Mouse (Mus musculus) left cerebral cortex, adult 8-10 months (tissue): ENCODE measurements around the gene Phlda3. TPM values are rescaled to one million over a fixed set of nuclear protein-coding genes. Genes with fewer than 3 reads are reported as not detected.
A peak's percentile ranks its signal among the peaks of the same experiment; 100 is the strongest.

Experiments
- DNase-seq, 2 experiments: peaks; one replicate each; pipeline ENCODE4 v3.0.0; 2022; ENCODE audit warnings: low spot score in 2 of 2
- total RNA-seq, 4 experiments: library from RNA; stranded (reverse); gene quantifications; 2 replicates each; pipeline ENCODE4 v1.2.4; 2022

The Phlda3 gene
- total RNA-seq, 4 experiments from 2014 or later, result 20.7 to 22.0 (median 21.7) TPM

DNA sequence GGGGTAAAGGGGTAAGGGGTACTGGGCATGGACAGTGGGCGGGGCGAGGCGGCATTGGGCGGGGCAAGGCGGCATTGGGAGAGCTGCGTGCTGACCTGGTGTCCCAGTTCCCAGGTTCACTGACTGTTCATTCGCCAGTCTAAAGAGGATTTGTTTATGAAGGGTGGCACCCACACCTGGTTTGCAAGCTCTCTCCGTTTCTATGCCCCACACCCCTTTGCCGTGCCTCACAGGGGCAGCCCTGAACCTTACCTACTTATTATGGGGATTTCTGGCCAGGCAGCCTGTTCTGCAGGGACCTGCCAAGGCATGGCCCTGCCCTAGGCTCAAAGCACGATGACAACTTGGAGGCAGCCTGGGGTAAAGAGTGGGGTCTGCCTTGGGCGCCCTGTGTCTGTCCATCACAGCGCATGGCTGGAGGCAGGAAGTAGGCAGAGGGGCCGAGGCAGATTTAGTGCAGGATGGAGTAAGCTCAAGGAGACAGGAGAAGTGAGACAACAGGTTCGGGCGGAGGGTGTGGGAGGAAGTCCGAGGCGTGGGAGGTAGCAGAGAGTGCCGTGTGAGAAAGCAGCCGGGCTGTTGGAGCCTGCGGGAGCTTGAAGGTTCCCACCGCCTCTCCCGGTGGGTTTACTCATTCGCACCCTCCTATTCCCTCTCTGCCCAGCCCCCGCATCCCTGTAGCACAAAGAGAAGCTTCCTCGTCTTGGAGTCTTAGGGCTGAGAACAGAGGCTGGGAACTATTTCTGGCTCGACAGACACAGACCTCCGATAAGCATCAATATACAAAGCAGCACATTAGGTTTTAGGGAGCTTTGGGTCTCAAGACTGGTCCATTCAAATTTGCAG lies 27.7 kb downstream of the Phlda3 start:
- DNase-seq, result peak; percentile 40 to 86

DNA sequence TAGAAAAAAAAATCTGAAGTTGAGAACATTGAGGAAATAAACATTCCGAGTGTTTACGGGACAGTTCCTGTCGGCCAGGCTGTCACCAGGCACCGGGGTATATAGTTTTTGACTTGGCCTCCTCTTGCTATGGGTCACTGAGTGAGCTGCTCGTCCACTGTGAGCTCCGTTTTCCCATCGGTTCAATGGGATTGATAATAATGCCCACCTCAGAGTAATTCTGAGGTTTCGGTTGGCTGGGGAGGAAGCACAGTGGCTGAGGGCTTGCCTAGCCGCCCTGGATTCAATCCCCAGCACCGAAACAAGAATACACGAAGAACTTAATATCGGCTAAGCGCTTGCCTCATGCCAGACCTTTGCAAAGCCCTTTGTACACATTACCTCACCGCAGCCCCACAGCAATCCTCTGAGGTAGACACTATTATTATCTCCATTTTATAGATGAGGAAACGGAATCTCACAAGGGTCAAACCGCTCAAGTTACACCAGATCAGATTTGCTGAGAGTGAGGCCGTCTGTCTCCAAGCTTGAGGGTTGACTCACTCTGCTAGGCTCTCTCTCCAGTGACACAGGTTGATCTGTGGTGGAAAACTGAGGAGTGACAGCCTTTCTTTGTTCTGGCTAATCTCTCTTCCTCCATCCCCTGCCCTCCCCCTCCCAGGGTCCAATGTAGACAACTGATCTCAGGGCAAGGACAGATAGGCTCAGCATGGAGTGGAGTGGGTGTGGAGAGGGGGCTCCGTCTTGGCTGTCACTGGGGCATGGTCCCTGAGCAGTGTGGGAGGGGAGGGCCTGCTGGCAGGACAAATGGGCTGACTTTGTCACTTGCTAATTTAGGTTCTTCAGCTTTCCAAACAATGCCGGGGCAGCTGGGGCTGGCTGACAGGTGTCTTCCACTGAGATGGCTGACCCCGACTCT lies 28.6 kb downstream of the Phlda3 start:
- no peak for DNase-seq

DNA sequence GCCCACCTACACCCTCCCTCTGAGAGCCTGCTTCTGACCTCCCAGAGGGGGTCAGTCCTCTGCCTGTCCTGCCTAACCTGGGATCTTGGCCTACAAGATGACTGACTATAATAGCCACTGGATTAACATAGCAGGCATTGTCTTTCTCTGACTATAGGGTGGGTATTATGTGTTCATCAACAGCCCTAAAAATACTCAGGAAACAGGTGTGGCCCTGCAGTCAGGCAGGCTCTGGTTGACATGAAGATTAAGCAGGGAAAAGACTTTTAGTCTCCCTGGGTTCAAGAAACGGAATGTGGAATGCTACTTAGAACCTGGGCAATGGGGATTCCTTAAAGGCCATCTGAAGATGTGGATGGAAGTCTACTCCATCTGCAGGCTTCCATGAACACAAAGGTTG lies 32.6 kb downstream of the Phlda3 start:
- DNase-seq, result no peak

DNA sequence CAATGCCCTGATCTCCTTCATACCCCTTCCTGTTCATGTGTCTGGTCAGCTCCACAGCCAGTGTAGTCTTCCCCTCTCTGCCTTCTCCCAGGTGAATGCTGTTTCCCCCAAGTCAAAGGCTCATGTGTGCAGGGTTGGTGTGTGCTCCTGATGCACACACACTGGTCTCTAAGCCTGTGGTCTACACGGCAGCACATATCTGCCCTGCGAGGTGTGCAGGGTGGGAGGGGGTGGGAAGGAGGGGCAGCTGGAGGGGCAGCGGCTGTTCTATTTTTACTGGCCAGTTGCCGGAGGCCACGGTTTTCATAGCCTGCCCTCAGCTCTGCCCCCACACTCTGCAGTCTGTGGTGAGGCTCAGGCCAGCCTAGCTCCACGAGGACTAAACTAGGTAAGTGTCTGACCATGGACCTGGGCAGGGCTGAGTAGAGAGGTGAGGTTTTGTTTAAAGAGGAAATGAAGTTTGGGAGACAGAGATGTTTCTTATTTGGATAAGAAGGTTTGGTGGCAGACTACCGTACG lies 33.2 kb downstream of the Phlda3 start:
- DNase-seq, result no peak

DNA sequence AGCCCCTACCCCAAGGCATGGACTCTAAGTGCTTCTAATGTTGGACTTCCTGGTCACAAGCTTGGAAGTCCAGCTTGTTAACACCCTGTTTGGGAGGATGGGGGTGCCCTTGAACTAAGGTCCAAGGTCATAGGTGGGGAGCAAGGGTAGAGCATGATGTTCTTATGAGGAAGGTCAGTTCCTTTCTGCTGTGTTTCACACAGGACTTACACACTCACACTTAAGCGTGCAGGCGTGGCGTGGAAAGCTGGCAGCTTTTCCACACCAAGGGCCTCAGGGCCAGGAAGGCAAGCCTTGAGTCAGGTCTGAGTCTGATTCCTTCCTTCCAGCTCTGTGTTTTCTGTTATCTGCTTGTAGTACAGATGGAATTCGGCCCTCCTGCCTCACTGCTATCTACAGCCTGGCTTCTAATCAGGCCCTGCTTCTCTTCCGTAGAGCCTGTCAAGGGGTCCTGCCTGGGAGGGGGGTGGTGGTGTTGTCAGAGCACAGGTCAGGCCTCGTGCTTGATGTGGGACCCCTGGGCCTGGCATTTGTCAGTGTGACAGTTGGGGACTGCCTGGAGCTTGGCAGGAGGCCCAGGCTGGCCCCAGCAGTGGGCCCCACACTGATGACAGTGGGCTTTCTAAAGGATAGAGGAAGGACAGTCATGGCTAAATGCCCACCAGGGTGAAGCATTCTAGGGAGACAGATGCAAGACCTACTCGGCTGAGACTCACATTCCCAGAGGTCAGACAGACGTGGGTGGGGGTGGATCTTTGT lies 34.5 kb downstream of the Phlda3 start:
- DNase-seq, result no peak

DNA sequence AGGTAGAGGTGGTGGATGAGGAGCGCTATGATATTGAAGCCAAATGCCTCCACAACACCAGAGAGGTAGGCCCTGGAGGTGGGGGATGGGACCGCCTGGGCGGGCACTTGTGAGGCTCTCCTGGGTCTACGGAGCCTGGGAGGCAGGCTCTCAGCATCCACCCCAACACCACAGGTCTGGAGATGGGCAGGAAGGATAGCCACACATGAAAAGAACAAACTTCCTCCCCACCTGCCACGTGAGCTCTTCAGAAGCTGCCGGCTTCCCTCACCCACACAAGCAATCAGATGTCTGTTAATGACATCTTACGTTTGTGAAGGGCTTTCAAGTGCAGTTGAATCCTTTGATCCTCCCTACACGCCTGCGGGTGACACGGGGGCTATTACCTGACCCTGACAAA lies 41.6 kb downstream of the Phlda3 start:
- DNase-seq, result no peak

DNA sequence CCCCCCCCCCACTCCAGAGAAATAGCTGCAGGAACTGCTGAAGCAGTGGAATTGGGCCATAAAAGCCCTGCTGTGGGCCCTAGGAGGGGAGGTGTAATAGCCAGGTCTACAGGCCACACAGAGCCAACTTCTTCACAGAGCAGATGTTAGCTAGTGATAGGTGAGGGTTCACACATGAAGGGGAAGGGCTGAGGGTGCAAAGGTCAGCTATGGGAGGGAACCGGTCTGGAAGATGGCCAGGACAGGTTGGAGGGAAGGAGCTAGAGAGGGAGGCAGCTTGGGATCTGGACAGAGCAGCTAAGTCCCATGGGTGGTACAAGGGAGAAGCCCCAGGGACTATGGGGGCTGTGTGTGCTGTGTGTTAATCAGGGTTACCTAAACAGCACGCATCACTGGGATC lies 44.3 kb downstream of the Phlda3 start:
- DNase-seq, result no peak

DNA sequence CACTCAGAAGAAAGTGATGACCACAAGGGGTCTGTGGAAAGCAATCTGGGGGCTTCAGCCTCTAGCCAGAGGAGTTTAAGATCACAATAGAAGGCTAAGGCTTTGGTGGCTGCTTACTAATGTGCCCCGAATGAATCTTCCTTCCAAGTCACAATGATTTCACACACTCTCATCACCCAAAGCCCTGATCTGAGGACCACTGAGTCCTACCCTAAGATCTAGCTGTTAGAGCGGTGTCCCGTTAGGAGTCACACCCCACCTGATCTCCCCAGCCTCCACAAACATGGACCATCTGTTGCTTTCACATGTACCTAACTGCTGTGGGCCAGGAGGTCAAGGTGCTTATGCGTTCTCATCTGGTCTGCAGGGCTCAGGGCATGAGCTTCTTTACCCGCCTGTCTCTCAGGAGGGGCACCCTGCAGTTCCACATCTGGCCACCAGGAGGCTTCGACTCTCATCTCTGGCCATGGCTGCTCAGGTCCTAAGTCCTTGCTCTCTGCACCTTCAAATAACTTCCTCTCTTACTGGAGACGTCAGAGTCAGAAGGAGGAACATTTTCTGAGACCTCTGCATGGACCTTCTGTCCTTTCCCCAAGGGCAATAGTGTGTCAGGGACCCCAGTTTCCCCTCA lies 45.2 kb downstream of the Phlda3 start:
- DNase-seq, result peak in 1 of 2 experiments; percentile 79

DNA sequence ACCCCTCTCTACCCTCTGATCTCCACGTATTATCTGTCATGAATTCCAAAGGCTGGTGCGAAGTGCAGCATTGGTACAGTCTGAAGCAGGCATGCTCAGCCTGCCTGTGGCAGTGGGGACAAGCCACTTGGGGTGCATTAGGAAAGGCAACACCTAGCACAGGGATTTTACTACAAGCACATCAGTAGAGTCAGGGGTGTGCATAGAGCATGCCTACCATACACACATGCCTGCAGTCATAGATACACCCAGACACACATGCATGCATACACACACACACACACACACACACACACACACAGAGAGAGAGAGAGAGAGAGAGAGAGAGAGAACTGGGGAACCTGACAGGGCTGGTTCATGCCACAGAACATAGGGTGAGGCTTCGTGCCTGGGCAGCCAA lies 46.3 kb downstream of the Phlda3 start:
- no peak for DNase-seq

DNA sequence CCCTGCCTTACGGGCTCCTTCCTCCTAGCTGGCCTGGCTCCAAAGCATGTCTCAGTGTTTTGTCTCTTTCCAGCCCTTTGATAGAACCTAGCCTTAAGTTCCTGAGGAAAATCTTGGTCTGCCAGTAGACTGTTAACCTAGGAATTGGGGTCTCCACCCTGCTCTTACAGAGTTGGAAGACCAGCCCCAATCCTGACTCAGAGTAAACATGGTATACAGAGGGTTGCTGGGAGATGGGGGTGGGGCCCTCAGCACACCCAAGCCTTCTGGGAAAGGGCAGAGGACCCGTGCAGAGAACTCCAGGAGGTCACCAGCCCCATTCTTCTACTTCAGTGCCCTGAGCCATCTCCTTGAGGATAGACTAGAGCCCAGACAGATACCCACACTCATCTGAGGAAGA lies 46.7 kb downstream of the Phlda3 start:
- DNase-seq, result no peak

DNA sequence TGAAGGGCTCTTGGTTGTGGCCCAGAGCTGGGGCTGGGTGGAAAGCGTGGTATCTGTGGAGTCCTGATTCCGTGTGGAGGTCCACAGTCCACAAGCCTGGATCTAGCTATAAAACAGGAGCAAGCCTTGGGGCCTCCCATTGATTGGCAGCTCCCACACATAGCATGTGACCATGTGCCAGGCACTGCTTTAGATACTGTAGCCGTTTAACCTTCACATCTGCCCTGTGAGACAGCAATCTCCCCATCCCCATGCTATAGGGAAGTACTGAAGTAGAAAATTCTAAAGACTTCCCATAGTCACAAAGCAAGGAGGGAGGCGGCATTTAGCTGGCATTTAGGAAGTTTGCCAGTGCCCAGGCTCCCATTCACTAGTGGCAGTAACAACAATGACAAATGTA lies 47.2 kb downstream of the Phlda3 start:
- DNase-seq, result no peak

DNA sequence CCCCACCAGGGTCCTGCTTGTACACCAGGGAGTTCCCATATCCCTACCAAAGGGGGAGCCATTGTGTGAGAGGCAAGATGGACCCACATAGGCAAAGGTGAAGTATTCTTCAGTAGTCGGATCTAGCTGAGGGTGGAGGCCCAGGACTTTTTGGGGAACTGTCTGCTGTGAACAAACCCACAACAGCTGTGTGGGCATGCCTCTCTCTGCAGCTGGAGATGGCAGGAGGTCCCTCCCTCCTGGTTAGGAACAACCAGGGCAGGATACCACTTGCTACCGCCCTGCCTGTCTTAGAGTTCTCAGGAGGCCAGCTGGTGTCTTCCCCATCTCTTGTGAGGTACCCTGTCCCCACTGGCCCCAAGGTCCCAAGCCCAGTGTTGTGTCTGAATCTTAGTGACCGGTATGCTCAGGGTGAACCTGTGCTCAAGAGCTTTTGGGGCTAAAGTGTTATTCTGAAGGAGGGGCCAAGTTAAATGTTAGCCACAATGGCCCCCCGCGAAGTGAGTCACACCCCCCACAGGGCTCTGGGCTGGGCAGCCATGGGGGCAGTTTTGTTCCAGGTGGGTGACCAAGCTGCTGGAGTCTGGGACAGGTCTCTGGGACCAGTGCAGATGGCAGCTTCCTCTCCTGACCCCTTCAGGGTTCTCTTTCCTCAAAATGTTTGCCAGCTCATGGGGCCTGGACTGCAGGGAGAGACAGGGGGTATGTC lies 47.9 kb downstream of the Phlda3 start:
- no peak for DNase-seq

DNA sequence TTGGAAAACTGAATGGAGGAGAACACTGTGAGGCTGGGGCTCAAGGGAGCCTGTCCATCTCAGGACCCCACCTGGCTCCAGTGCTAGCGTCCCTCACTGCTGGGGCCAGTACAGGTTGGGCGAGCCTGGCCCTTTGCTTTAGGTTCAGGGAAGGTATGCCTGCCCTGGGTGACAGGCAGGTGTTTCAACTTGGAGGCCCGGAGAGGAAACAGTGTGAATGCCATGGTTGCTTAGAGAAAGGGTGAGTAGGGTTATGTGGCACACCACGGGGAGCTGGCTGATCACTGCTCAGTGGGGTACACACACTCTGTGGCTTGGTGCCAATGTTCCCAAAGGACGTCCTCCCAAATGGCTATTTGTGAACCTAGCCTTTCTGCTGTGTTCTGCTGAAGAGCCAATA lies 48.6 kb downstream of the Phlda3 start:
- DNase-seq, result no peak

DNA sequence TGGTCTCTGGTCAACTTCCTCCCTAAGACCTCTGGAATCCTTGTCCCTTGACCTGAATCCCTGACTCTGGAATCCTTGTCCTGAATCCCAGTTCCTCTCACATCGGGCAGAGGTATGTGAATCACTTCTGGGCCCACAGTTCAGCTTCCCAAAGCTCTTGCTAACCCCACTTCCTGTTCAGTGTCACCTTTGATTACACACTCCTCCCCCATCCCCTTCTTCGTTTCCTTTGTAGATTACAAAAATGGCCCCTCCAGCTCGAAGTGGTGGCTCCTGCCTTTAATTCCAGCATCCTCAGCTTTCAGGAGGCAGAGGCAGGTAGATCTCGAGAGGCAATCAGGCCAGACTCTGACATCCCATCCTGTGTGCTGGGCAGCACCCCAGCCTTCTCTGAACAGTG lies 51.7 kb downstream of the Phlda3 start:
- no peak for DNase-seq

DNA sequence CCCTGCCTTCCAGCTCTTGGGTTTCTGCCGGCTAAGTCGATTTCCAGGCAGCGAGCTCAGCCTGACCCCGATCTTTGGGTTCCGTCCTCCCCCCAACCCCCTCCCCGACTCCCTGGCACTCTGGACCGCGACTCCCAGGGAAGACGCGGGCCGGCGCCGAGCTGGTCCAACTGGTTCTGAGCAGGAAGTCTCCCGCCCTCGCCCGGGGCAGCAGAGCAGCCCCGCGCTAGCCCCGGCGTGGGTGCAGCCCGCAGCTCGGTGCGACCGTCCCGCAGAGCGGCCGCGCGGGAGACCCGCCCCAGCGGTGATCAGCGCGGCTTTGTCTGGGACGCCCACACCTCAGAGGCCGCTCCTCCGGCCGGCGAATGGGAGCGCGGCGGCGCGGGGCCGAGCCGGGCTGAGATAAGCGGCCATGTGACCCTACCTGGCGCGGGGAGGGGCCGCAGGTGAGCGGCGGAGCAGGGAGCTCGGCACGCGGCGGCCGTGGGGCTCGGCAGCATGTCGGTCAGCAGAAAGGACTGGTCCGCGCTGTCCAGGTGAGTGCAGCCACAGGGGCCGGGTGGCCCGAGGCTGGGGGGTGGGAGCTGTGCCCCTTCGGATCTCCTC lies 52.7 kb downstream of the Phlda3 start, which contains the start of gene Lad1:
Lad1 (plus strand) TSS at position 118 of the 606 bp plus-strand sequence.
- DNase-seq, result no peak

Other genes starting within 250 kb of the Phlda3 start
- gene Nav1, start 158.8 kb upstream of the Phlda3 start, total RNA-seq, result 10 to 100 TPM; 44.9 to 49.3 (median 46.5) TPM
- 100 to 1,000 TPM; 277 to 320 (median 278) TPM for gene Csrp1, start 46.1 kb upstream of the Phlda3 start, total RNA-seq
- gene Tnni1, start 13.3 kb downstream of the Phlda3 start, total RNA-seq, result 1 to 10 TPM; 3.7 to 7.8 (median 4.2) TPM
- gene Lad1, start 52.5 kb downstream of the Phlda3 start, total RNA-seq, result 1 to 10 TPM in 2 of 4 experiments, under 1 TPM in 2; 0.68 to 1.2 (median 1.1) TPM
- 10 to 100 TPM; 11.8 to 18.8 (median 13.4) TPM for gene Tnnt2, start 70.2 kb downstream of the Phlda3 start, total RNA-seq
- gene Pkp1, start 153.1 kb downstream of the Phlda3 start, total RNA-seq, result under 1 TPM; 0.17 to 0.36 (median 0.20) TPM
- 10 to 100 TPM; 14.0 to 17.5 (median 14.3) TPM for gene Igfn1, start 240.2 kb downstream of the Phlda3 start, total RNA-seq
- 10 to 100 TPM; 56.1 to 74.4 (median 67.6) TPM for gene Tmem9, start 242.0 kb downstream of the Phlda3 start, total RNA-seq